Mouse (Mus musculus): ENCODE results near the gene Als2cl. TPM values are rescaled to one million over a fixed set of nuclear protein-coding genes. Genes with fewer than 3 reads are reported as not detected.

Als2cl gene
- polyA plus RNA-seq, 1 experiment from 2014 or later, result 6.1 TPM

GRCm38 (mm10) chr9:110902271-110902670 lies 22.6 kb downstream of the Als2cl start:
- WGBS, result 70% methylated on average over 4 of the region's 4 CpGs
- H3K9me3 ChIP-seq (ENCODE audit: control insufficient read depth, low read length), result no peaks in the 10 kb centered on the region
- H3K4me3 ChIP-seq (ENCODE audit: low read depth, low read length), result no peak overlapping the region
- H3K4me2 ChIP-seq (replicated peaks; ENCODE audit: low read depth), result no peak overlapping the region
- H3K9ac ChIP-seq (ENCODE audit: low read length), result no peak overlapping the region
- H3K27ac ChIP-seq (replicated peaks), result no peak overlapping the region
- no peaks in the 10 kb centered on the region for H3K4me1 ChIP-seq (replicated peaks; ENCODE audit: control insufficient read depth, insufficient read depth)
- TF ChIP-seq EP300 (optimal IDR thresholded peaks at IDR 0.05) (no peak), CTCF (IDR thresholded peaks at IDR 0.05; ENCODE audit: low read depth) (no peak)
- H3K27me3 ChIP-seq (ENCODE audit: control insufficient read depth, insufficient read depth, low read length), result no peaks in the 10 kb centered on the region
- ATAC-seq (ENCODE audit: low FRiP score, low TSS enrichment) (no peak), DNase-seq (ENCODE audit: low spot score) (no peak)
- no peaks in the 10 kb centered on the region for H3K36me3 ChIP-seq (ENCODE audit: control insufficient read depth, insufficient read depth, low read length)

GRCm38 (mm10) chr9:110907201-110907837 lies 27.6 kb downstream of the Als2cl start:
- ATAC-seq (ENCODE audit: low FRiP score, low TSS enrichment) (no peak), DNase-seq (ENCODE audit: low spot score) (no peak)
- TF ChIP-seq CTCF (IDR thresholded peaks at IDR 0.05; ENCODE audit: low read depth) (no peak), EP300 (optimal IDR thresholded peaks at IDR 0.05) (no peak)
- Histone ChIP-seq H3K27ac (replicated peaks) (no peak overlapping the region), H3K9ac (ENCODE audit: low read length) (no peak overlapping the region), H3K27me3 (ENCODE audit: control insufficient read depth, insufficient read depth, low read length) (no peaks in the 10 kb centered on the region), H3K9me3 (ENCODE audit: control insufficient read depth, low read length) (no peaks in the 10 kb centered on the region), H3K36me3 (ENCODE audit: control insufficient read depth, insufficient read depth, low read length) (no peaks in the 10 kb centered on the region), H3K4me2 (replicated peaks; ENCODE audit: low read depth) (no peak overlapping the region), H3K4me3 (ENCODE audit: low read depth, low read length) (no peak overlapping the region), H3K4me1 (replicated peaks; ENCODE audit: control insufficient read depth, insufficient read depth) (no peaks in the 10 kb centered on the region)
- 91% methylated on average over 11 of the region's 11 CpGs for WGBS

- no peak overlapping the region for H3K4me2 ChIP-seq (replicated peaks; ENCODE audit: low read depth)
- 77% methylated on average over 4 of the region's 4 CpGs for WGBS
- no peaks in the 10 kb centered on the region for H3K9me3 ChIP-seq (ENCODE audit: control insufficient read depth, low read length)
- no peak overlapping the region for H3K27ac ChIP-seq (replicated peaks)
- no peaks in the 10 kb centered on the region for H3K4me1 ChIP-seq (replicated peaks; ENCODE audit: control insufficient read depth, insufficient read depth)
- H3K9ac ChIP-seq (ENCODE audit: low read length), result no peak overlapping the region
- H3K36me3 ChIP-seq (ENCODE audit: control insufficient read depth, insufficient read depth, low read length), result no peaks in the 10 kb centered on the region
- H3K27me3 ChIP-seq (ENCODE audit: control insufficient read depth, insufficient read depth, low read length), result no peaks in the 10 kb centered on the region
- TF ChIP-seq EP300 (optimal IDR thresholded peaks at IDR 0.05), result no peak
- TF ChIP-seq CTCF (IDR thresholded peaks at IDR 0.05; ENCODE audit: low read depth), result no peak
- DNase-seq (ENCODE audit: low spot score), result no peak
- ATAC-seq (ENCODE audit: low FRiP score, low TSS enrichment), result no peak
- no peak overlapping the region for H3K4me3 ChIP-seq (ENCODE audit: low read depth, low read length)
Observed at GRCm38 (mm10) chr9:110907838-110908630, 28.4 kb downstream of the Als2cl start.

- DNase-seq (ENCODE audit: low spot score) (no peak), ATAC-seq (ENCODE audit: low FRiP score, low TSS enrichment) (no peak)
- TF ChIP-seq CTCF (IDR thresholded peaks at IDR 0.05; ENCODE audit: low read depth), result no peak
- TF ChIP-seq EP300 (optimal IDR thresholded peaks at IDR 0.05), result no peak
- 88% methylated on average over 3 of the region's 3 CpGs for WGBS
- no peak overlapping the region for H3K27ac ChIP-seq (replicated peaks)
- no peak overlapping the region for H3K9ac ChIP-seq (ENCODE audit: low read length)
- H3K36me3 ChIP-seq (ENCODE audit: control insufficient read depth, insufficient read depth, low read length), result no peaks in the 10 kb centered on the region
- no peak overlapping the region for H3K4me3 ChIP-seq (ENCODE audit: low read depth, low read length)
- no peaks in the 10 kb centered on the region for H3K9me3 ChIP-seq (ENCODE audit: control insufficient read depth, low read length)
- no peaks in the 10 kb centered on the region for H3K4me1 ChIP-seq (replicated peaks; ENCODE audit: control insufficient read depth, insufficient read depth)
- no peaks in the 10 kb centered on the region for H3K27me3 ChIP-seq (ENCODE audit: control insufficient read depth, insufficient read depth, low read length)
- no peak overlapping the region for H3K4me2 ChIP-seq (replicated peaks; ENCODE audit: low read depth)
Observed at GRCm38 (mm10) chr9:110908631-110909016, 29.0 kb downstream of the Als2cl start.

- Histone ChIP-seq H3K4me1 (replicated peaks; ENCODE audit: control insufficient read depth, insufficient read depth) (no peaks in the 10 kb centered on the region), H3K4me3 (ENCODE audit: low read depth, low read length) (no peak overlapping the region), H3K9me3 (ENCODE audit: control insufficient read depth, low read length) (no peaks in the 10 kb centered on the region), H3K27ac (replicated peaks) (no peak overlapping the region), H3K9ac (ENCODE audit: low read length) (no peak overlapping the region), H3K4me2 (replicated peaks; ENCODE audit: low read depth) (no peak overlapping the region), H3K36me3 (ENCODE audit: control insufficient read depth, insufficient read depth, low read length) (no peaks in the 10 kb centered on the region), H3K27me3 (ENCODE audit: control insufficient read depth, insufficient read depth, low read length) (no peaks in the 10 kb centered on the region)
- DNase-seq (ENCODE audit: low spot score) (no peak), ATAC-seq (ENCODE audit: low FRiP score, low TSS enrichment) (no peak)
- TF ChIP-seq CTCF (IDR thresholded peaks at IDR 0.05; ENCODE audit: low read depth) (no peak), EP300 (optimal IDR thresholded peaks at IDR 0.05) (no peak)
- WGBS, result 68% methylated on average over 6 of the region's 6 CpGs
Observed at GRCm38 (mm10) chr9:110909371-110909967, 29.8 kb downstream of the Als2cl start.

All from stomach, postnatal 0 days (tissue).